ENCODE assay signal across 25 mouse cellular contexts in genomic region chr1:151237780-151238179, GRCm38 (mm10). TPM values are rescaled to one million over a fixed set of nuclear protein-coding genes. Genes with fewer than 3 reads are reported as not detected.
"Had no signal": no experiment of that assay in that cellular context is flagged by ENCODE, and none has a peak within 500 bp of the region (broad histone marks: within the 10 kb centered on the region; RNA-seq: fewer than 3 reads in every experiment).

No protein-coding gene starts in this region.

- H3K4me1 ChIP-seq: neural tube, embryonic 15.5 days; stomach, embryonic 15.5 days had no signal

- H3K27me3 ChIP-seq: limb, embryonic 12.5 days; liver, embryonic 13.5 days; lung, embryonic 15.5 days; neural tube, embryonic 12.5 days; neural tube, embryonic 15.5 days; stomach, embryonic 15.5 days had no signal

- H3K9me3 ChIP-seq: liver, embryonic 13.5 days; lung, embryonic 15.5 days; neural tube, embryonic 12.5 days; neural tube, embryonic 15.5 days; stomach, embryonic 15.5 days had no signal

- H3K9ac ChIP-seq: limb, embryonic 12.5 days; liver, embryonic 13.5 days; lung, embryonic 15.5 days; neural tube, embryonic 12.5 days; neural tube, embryonic 15.5 days; stomach, embryonic 15.5 days had no signal

- H3K4me2 ChIP-seq: limb, embryonic 12.5 days; liver, embryonic 13.5 days; lung, embryonic 15.5 days; midbrain, embryonic 11.5 days; neural tube, embryonic 12.5 days; neural tube, embryonic 15.5 days; stomach, embryonic 15.5 days had no signal

- ATAC-seq: inflammation-experienced regulatory T-cells, adult 6 months; intestine, embryonic 16.5 days had no signal

- DNase-seq: kidney, adult 2 months; kidney, postnatal 25 days; layer of hippocampus, adult 9-11 months; layer of hippocampus, postnatal 36 days; liver, embryonic 13.5 days; midbrain, embryonic 14.5 days; right cerebral cortex, adult 18-20 months; right cerebral cortex, postnatal 25 days; spleen, adult 18-20 months; thymus, postnatal 25 days had no signal

- H3K27ac ChIP-seq: kidney, postnatal 0 days; layer of hippocampus, adult 2 months; left cerebral cortex, adult 2 months; limb, embryonic 12.5 days; liver, embryonic 13.5 days; lung, embryonic 15.5 days; neural tube, embryonic 12.5 days; neural tube, embryonic 15.5 days; stomach, embryonic 15.5 days had no signal

- H3K36me3 ChIP-seq: limb, embryonic 12.5 days; liver, embryonic 13.5 days; lung, embryonic 15.5 days; neural tube, embryonic 12.5 days; neural tube, embryonic 15.5 days; stomach, embryonic 15.5 days had no signal

- H3K4me3 ChIP-seq: layer of hippocampus, adult 2 months; left cerebral cortex, adult 2 months; limb, embryonic 12.5 days; liver, embryonic 13.5 days; lung, embryonic 15.5 days; neural tube, embryonic 12.5 days; neural tube, embryonic 15.5 days; stomach, embryonic 15.5 days had no signal

RNA-seq across cellular contexts. Expression of gene Gm47996, which starts 27.8 kb away (rescaled TPM):
- polyA plus RNA-seq: inflammation-experienced regulatory T-cells, adult 6 months; intestine, embryonic 16.5 days; kidney, adult 2 months; kidney, embryonic 14.5 days; limb, embryonic 12.5 days; liver, adult 2 months; lung, embryonic 15.5 days; midbrain, embryonic 11.5 days; midbrain, embryonic 14.5 days; midbrain, postnatal 0 days; neural tube, embryonic 12.5 days; neural tube, embryonic 15.5 days; stomach, embryonic 15.5 days; thymus, postnatal 0 days had no signal

RNA-seq across cellular contexts. Expression of gene 3110040M04Rik, which starts 33.9 kb away (rescaled TPM):
- polyA plus RNA-seq: inflammation-experienced regulatory T-cells, adult 6 months; intestine, embryonic 16.5 days; limb, embryonic 12.5 days; liver, adult 2 months; lung, embryonic 15.5 days; midbrain, embryonic 14.5 days; midbrain, postnatal 0 days; neural tube, embryonic 12.5 days; neural tube, embryonic 15.5 days; thymus, postnatal 0 days had no signal

RNA-seq across cellular contexts. Expression of gene Gm47995, which starts 39.5 kb away (rescaled TPM):
- polyA plus RNA-seq: inflammation-experienced regulatory T-cells, adult 6 months; intestine, embryonic 16.5 days; kidney, adult 2 months; limb, embryonic 12.5 days; liver, adult 2 months; lung, embryonic 15.5 days; midbrain, embryonic 11.5 days; midbrain, embryonic 14.5 days; midbrain, postnatal 0 days; neural tube, embryonic 15.5 days; thymus, postnatal 0 days had no signal

RNA-seq across cellular contexts. Expression of gene Gm8947, which starts 45.6 kb away (rescaled TPM):
- polyA plus RNA-seq: inflammation-experienced regulatory T-cells, adult 6 months; intestine, embryonic 16.5 days; limb, embryonic 12.5 days; liver, adult 2 months; midbrain, embryonic 14.5 days; midbrain, postnatal 0 days; neural tube, embryonic 15.5 days; thymus, postnatal 0 days had no signal

RNA-seq across cellular contexts. Expression of gene Gm47985, which starts 55.4 kb away (rescaled TPM):
- polyA plus RNA-seq: kidney, adult 2 months; liver, adult 2 months; lung, embryonic 15.5 days; midbrain, postnatal 0 days; neural tube, embryonic 15.5 days; thymus, postnatal 0 days had no signal
